Mouse (Mus musculus) stomach, embryonic 14.5 days (tissue): ENCODE results near the gene Bst2. TPM values are rescaled to one million over a fixed set of nuclear protein-coding genes. Genes with fewer than 3 reads are reported as not detected.

Experiments
- polyA plus RNA-seq: library from polyadenylated mRNA; unstranded; fragments of >200 nt; fragmentation: Nextera tagmentation; extraction: Ambion mirVana; gene quantifications from 2 replicates; pipeline ENCODE4 v1.2.1, GENCODE M21; 2014

Gene Bst2
- polyA plus RNA-seq, 1 experiment from 2014 or later, result 7.6 TPM

Other genes starting within 250 kb of the Bst2 start
- 106 and 108 TPM in 2 replicates for gene Use1, start 170.6 kb downstream of the Bst2 start, polyA plus RNA-seq
- 3.8 TPM in 2 replicates for gene Ocel1, start 166.2 kb downstream of the Bst2 start, polyA plus RNA-seq
- gene Nr2f6, start 155.5 kb downstream of the Bst2 start, polyA plus RNA-seq, result 52.7 and 65.5 TPM in 2 replicates
- 8.6 and 9.6 TPM in 2 replicates for gene Ushbp1, start 141.7 kb downstream of the Bst2 start, polyA plus RNA-seq
- 92.2 and 94.2 TPM in 2 replicates for gene Babam1, start 140.6 kb downstream of the Bst2 start, polyA plus RNA-seq
- 30.9 and 39.8 TPM in 2 replicates for gene Ankle1, start 131.4 kb downstream of the Bst2 start, polyA plus RNA-seq
- gene Abhd8, start 73.8 kb downstream of the Bst2 start, polyA plus RNA-seq, result 28.4 and 30.0 TPM in 2 replicates
- gene Mrpl34, start 72.5 kb downstream of the Bst2 start, polyA plus RNA-seq, result 139 and 154 TPM in 2 replicates
- 94.8 and 98.9 TPM in 2 replicates for gene Dda1, start 68.3 kb downstream of the Bst2 start, polyA plus RNA-seq
- gene Ano8, start 51.5 kb downstream of the Bst2 start, polyA plus RNA-seq, result 2.3 TPM in 2 replicates
- 7.1 and 7.2 TPM in 2 replicates for gene Gtpbp3, start 49.4 kb downstream of the Bst2 start, polyA plus RNA-seq
- 67.1 and 67.5 TPM in 2 replicates for gene Plvap, start 25.7 kb downstream of the Bst2 start, polyA plus RNA-seq
- gene Ccdc194, start 11.7 kb downstream of the Bst2 start, polyA plus RNA-seq, result 0.41 and 0.58 TPM in 2 replicates
- gene Mvb12a, start 5.5 kb upstream of the Bst2 start, polyA plus RNA-seq, result 103 and 105 TPM in 2 replicates
- 1.4 and 1.9 TPM in 2 replicates for gene Tmem221, start 21.4 kb upstream of the Bst2 start, polyA plus RNA-seq
- gene Nxnl1, start 29.1 kb upstream of the Bst2 start, polyA plus RNA-seq, result not detected in 2 replicates
- gene Slc27a1, start 31.4 kb upstream of the Bst2 start, polyA plus RNA-seq, result 28.2 and 29.4 TPM in 2 replicates
- gene Pgls, start 54.7 kb upstream of the Bst2 start, polyA plus RNA-seq, result 258 and 266 TPM in 2 replicates
- gene Fam129c, start 60.2 kb upstream of the Bst2 start, polyA plus RNA-seq, result 3.4 and 4.5 TPM in 2 replicates
- 87.6 and 89.1 TPM in 2 replicates for gene Colgalt1, start 73.5 kb upstream of the Bst2 start, polyA plus RNA-seq
- 1.4 and 1.7 TPM in 2 replicates for gene Unc13a, start 134.3 kb upstream of the Bst2 start, polyA plus RNA-seq
- 5.4 and 6.0 TPM in 2 replicates for gene Jak3, start 138.8 kb upstream of the Bst2 start, polyA plus RNA-seq
- 1.3 and 1.7 TPM in 2 replicates for gene Insl3, start 151.8 kb upstream of the Bst2 start, polyA plus RNA-seq
- gene B3gnt3, start 164.3 kb upstream of the Bst2 start, polyA plus RNA-seq, result 4.7 and 5.4 TPM in 2 replicates
- 5.5 and 7.4 TPM in 2 replicates for gene Fcho1, start 188.3 kb upstream of the Bst2 start, polyA plus RNA-seq